Mouse (Mus musculus): Measurements from ENCODE around the gene Arap1. TPM values are rescaled to one million over a fixed set of nuclear protein-coding genes. Genes with fewer than 3 reads are reported as not detected.

Gene Arap1
- polyA plus RNA-seq, 1 experiment from 2014 or later = 75.5 TPM

- Histone ChIP-seq H3K27ac (replicated peaks; ENCODE audit: low read depth, low read length) (no peak overlapping the region), H3K4me1 (ENCODE audit: control insufficient read depth, insufficient read depth, low read length) (peaks cover 12% of the 10 kb centered on the region), H3K9ac (ENCODE audit: low read depth, low read length) (no peak overlapping the region), H3K4me2 (ENCODE audit: low read depth, low read length) (no peak overlapping the region), H3K27me3 (replicated peaks; ENCODE audit: control insufficient read depth, insufficient read depth, low read length) (no peaks in the 10 kb centered on the region), H3K9me3 (ENCODE audit: control insufficient read depth, low read length) (no peaks in the 10 kb centered on the region), H3K4me3 (ENCODE audit: low read depth, low read length) (no peak overlapping the region), H3K36me3 (ENCODE audit: control insufficient read depth, insufficient read depth, low read length) (no peaks in the 10 kb centered on the region; the same call in 1 of the 2 replicates)
- 63% methylated on average over 3 of the region's 3 CpGs for WGBS
- no peak for ATAC-seq (ENCODE audit: low read depth)
- DNase-seq (ENCODE audit: low spot score) = no peak
Observed at GRCm38 (mm10) chr7:101383756-101384155, 35.9 kb downstream of the Arap1 start.

- H3K27me3 ChIP-seq (replicated peaks; ENCODE audit: control insufficient read depth, insufficient read depth, low read length) = no peaks in the 10 kb centered on the region
- no peaks in the 10 kb centered on the region; the same call in 1 of the 2 replicates for H3K36me3 ChIP-seq (ENCODE audit: control insufficient read depth, insufficient read depth, low read length)
- H3K9me3 ChIP-seq (ENCODE audit: control insufficient read depth, low read length) = no peaks in the 10 kb centered on the region
- DNase-seq (ENCODE audit: low spot score) = no peak
- no peak overlapping the region for H3K4me3 ChIP-seq (ENCODE audit: low read depth, low read length)
- no peak overlapping the region for H3K27ac ChIP-seq (replicated peaks; ENCODE audit: low read depth, low read length)
- no peak overlapping the region for H3K9ac ChIP-seq (ENCODE audit: low read depth, low read length)
- H3K4me1 ChIP-seq (ENCODE audit: control insufficient read depth, insufficient read depth, low read length) = peaks cover 12% of the 10 kb centered on the region
- ATAC-seq (ENCODE audit: low read depth) = no peak
- 63% methylated on average over 10 of the region's 10 CpGs for WGBS
- no peak overlapping the region for H3K4me2 ChIP-seq (ENCODE audit: low read depth, low read length)
Observed at GRCm38 (mm10) chr7:101384931-101385330, 37.1 kb downstream of the Arap1 start.

GRCm38 (mm10) chr7:101385331-101385733, 37.5 kb downstream of the Arap1 start:
- H3K4me2 ChIP-seq (ENCODE audit: low read depth, low read length) = no peak overlapping the region
- H3K9me3 ChIP-seq (ENCODE audit: control insufficient read depth, low read length) = no peaks in the 10 kb centered on the region
- H3K36me3 ChIP-seq (ENCODE audit: control insufficient read depth, insufficient read depth, low read length) = peaks cover 4% of the 10 kb centered on the region; the same call in 1 of the 2 replicates
- DNase-seq (ENCODE audit: low spot score) (no peak), ATAC-seq (ENCODE audit: low read depth) (0 out of 2 replicates have a peak, but pooled peaks have one; percentile 16)
- 40% methylated on average over 5 of the region's 6 CpGs for WGBS
- H3K27me3 ChIP-seq (replicated peaks; ENCODE audit: control insufficient read depth, insufficient read depth, low read length) = no peaks in the 10 kb centered on the region
- H3K9ac ChIP-seq (ENCODE audit: low read depth, low read length) = no peak overlapping the region
- no peak overlapping the region for H3K4me3 ChIP-seq (ENCODE audit: low read depth, low read length)
- H3K4me1 ChIP-seq (ENCODE audit: control insufficient read depth, insufficient read depth, low read length) = peaks cover 12% of the 10 kb centered on the region
- no peak overlapping the region for H3K27ac ChIP-seq (replicated peaks; ENCODE audit: low read depth, low read length)

GRCm38 (mm10) chr7:101385866-101386452, 38.1 kb downstream of the Arap1 start:
- WGBS = 67% methylated on average over 3 of the region's 10 CpGs
- no peak overlapping the region for H3K4me2 ChIP-seq (ENCODE audit: low read depth, low read length)
- no peaks in the 10 kb centered on the region for H3K9me3 ChIP-seq (ENCODE audit: control insufficient read depth, low read length)
- peak; percentile 15; the same call in 1 of the 2 replicates for ATAC-seq (ENCODE audit: low read depth)
- DNase-seq (ENCODE audit: low spot score) = no peak
- H3K4me3 ChIP-seq (ENCODE audit: low read depth, low read length) = no peak overlapping the region
- peaks cover 12% of the 10 kb centered on the region for H3K4me1 ChIP-seq (ENCODE audit: control insufficient read depth, insufficient read depth, low read length)
- H3K9ac ChIP-seq (ENCODE audit: low read depth, low read length) = 0 out of 2 replicates have a peak overlapping the region, but pooled peaks have one; percentile 8
- H3K27me3 ChIP-seq (replicated peaks; ENCODE audit: control insufficient read depth, insufficient read depth, low read length) = no peaks in the 10 kb centered on the region
- H3K27ac ChIP-seq (replicated peaks; ENCODE audit: low read depth, low read length) = no peak overlapping the region
- peaks cover 4% of the 10 kb centered on the region; the same call in 1 of the 2 replicates for H3K36me3 ChIP-seq (ENCODE audit: control insufficient read depth, insufficient read depth, low read length)

GRCm38 (mm10) chr7:101389256-101389655, 41.4 kb downstream of the Arap1 start:
- Histone ChIP-seq H3K4me3 (ENCODE audit: low read depth, low read length) (no peak overlapping the region), H3K27me3 (replicated peaks; ENCODE audit: control insufficient read depth, insufficient read depth, low read length) (no peaks in the 10 kb centered on the region)
- no peak for ATAC-seq (ENCODE audit: low read depth)

GRCm38 (mm10) chr7:101391909-101392479, 44.1 kb downstream of the Arap1 start:
- WGBS = 32% methylated on average over 3 of the region's 4 CpGs
- Histone ChIP-seq H3K4me2 (ENCODE audit: low read depth, low read length) (no peak overlapping the region), H3K4me1 (ENCODE audit: control insufficient read depth, insufficient read depth, low read length) (peaks cover 32% of the 10 kb centered on the region), H3K27me3 (replicated peaks; ENCODE audit: control insufficient read depth, insufficient read depth, low read length) (no peaks in the 10 kb centered on the region), H3K27ac (replicated peaks; ENCODE audit: low read depth, low read length) (peak overlapping the region; percentile 97), H3K9ac (ENCODE audit: low read depth, low read length) (0 out of 2 replicates have a peak overlapping the region, but pooled peaks have one; percentile 40), H3K36me3 (ENCODE audit: control insufficient read depth, insufficient read depth, low read length) (peaks cover 13% of the 10 kb centered on the region), H3K4me3 (ENCODE audit: low read depth, low read length) (no peak overlapping the region), H3K9me3 (ENCODE audit: control insufficient read depth, low read length) (no peaks in the 10 kb centered on the region)
- DNase-seq (ENCODE audit: low spot score) (peak; percentile 34), ATAC-seq (ENCODE audit: low read depth) (no peak)

More at GRCm38 (mm10) chr7:101389256-101389655, 41.4 kb downstream of the Arap1 start:
- WGBS = 86% methylated on average over 6 of the region's 6 CpGs
- Histone ChIP-seq H3K27ac (replicated peaks; ENCODE audit: low read depth, low read length) (no peak overlapping the region), H3K4me2 (ENCODE audit: low read depth, low read length) (no peak overlapping the region), H3K9ac (ENCODE audit: low read depth, low read length) (no peak overlapping the region), H3K9me3 (ENCODE audit: control insufficient read depth, low read length) (no peaks in the 10 kb centered on the region), H3K36me3 (ENCODE audit: control insufficient read depth, insufficient read depth, low read length) (peaks cover 4% of the 10 kb centered on the region; the same call in 1 of the 2 replicates), H3K4me1 (ENCODE audit: control insufficient read depth, insufficient read depth, low read length) (peaks cover 37% of the 10 kb centered on the region)
- DNase-seq (ENCODE audit: low spot score) = no peak

- H3K9ac ChIP-seq (ENCODE audit: low read depth, low read length) = peak overlapping the region; percentile 47
- H3K4me3 ChIP-seq (ENCODE audit: low read depth, low read length) = no peak overlapping the region
- no peaks in the 10 kb centered on the region for H3K9me3 ChIP-seq (ENCODE audit: control insufficient read depth, low read length)
- ATAC-seq (ENCODE audit: low read depth) (no peak), DNase-seq (ENCODE audit: low spot score) (peak; percentile 65)
- peak overlapping the region; percentile 62; the same call in 1 of the 2 replicates for H3K4me2 ChIP-seq (ENCODE audit: low read depth, low read length)
- H3K36me3 ChIP-seq (ENCODE audit: control insufficient read depth, insufficient read depth, low read length) = peaks cover 23% of the 10 kb centered on the region
- no peaks in the 10 kb centered on the region for H3K27me3 ChIP-seq (replicated peaks; ENCODE audit: control insufficient read depth, insufficient read depth, low read length)
- H3K4me1 ChIP-seq (ENCODE audit: control insufficient read depth, insufficient read depth, low read length) = peaks cover 32% of the 10 kb centered on the region
- WGBS = 25% methylated on average over 4 of the region's 4 CpGs
- H3K27ac ChIP-seq (replicated peaks; ENCODE audit: low read depth, low read length) = peak overlapping the region; percentile 97
Observed at GRCm38 (mm10) chr7:101393015-101393414, 45.1 kb downstream of the Arap1 start.

- 23% methylated on average over 8 of the region's 8 CpGs for whole genome bisulfite sequencing
- Histone ChIP-seq H3K9ac (ENCODE audit: low read depth, low read length) (peak overlapping the region; percentile 58), H3K4me3 (ENCODE audit: low read depth, low read length) (peak overlapping the region; percentile 38), H3K27me3 (replicated peaks; ENCODE audit: control insufficient read depth, insufficient read depth, low read length) (no peaks in the 10 kb centered on the region), H3K4me2 (ENCODE audit: low read depth, low read length) (peak overlapping the region; percentile 62), H3K9me3 (ENCODE audit: control insufficient read depth, low read length) (no peaks in the 10 kb centered on the region), H3K4me1 (ENCODE audit: control insufficient read depth, insufficient read depth, low read length) (peaks cover 32% of the 10 kb centered on the region), H3K36me3 (ENCODE audit: control insufficient read depth, insufficient read depth, low read length) (peaks cover 30% of the 10 kb centered on the region), H3K27ac (replicated peaks; ENCODE audit: low read depth, low read length) (peak overlapping the region; percentile 97)
- peak; percentile 88 for ATAC-seq (ENCODE audit: low read depth)
- peak; percentile 94 for DNase-seq (ENCODE audit: low spot score)
Observed at GRCm38 (mm10) chr7:101393694-101394504, 46.0 kb downstream of the Arap1 start.

Measured in embryonic facial prominence, embryonic 14.5 days (tissue).